Mouse (Mus musculus) embryonic facial prominence, embryonic 12.5 days (tissue): ENCODE measurements around the gene Rrad. TPM values are rescaled to one million over a fixed set of nuclear protein-coding genes. Genes with fewer than 3 reads are reported as not detected.
A peak's percentile ranks its signal among the peaks of the same experiment; 100 is the strongest.
"Not testable (repeated sequence)": the region's sequence is repeated elsewhere in the genome, so short reads cannot be mapped to it uniquely, and the experiment has no call there.

Source experiments
- ATAC-seq: fragments of 200-750 bp; cut with Nextera tagmentation; 2 replicates; pipeline ENCODE4 v1.8.0; 2017; ENCODE audit not compliant: insufficient number of reproducible peaks, insufficient read depth, low FRiP score, low TSS enrichment
- H3K27ac ChIP-seq: fragments of 300-500 bp; sonication (generic); 2 replicates; pipeline ENCODE4 v1.5.1; 2016; ENCODE audit warnings: mild to moderate bottlenecking
- H3K27me3 ChIP-seq: fragments of 300-500 bp; sonication (generic); 2 replicates; pipeline ENCODE4 v1.6.1; 2016; ENCODE audit warnings: mild to moderate bottlenecking, moderate library complexity
- H3K36me3 ChIP-seq: fragments of 300-500 bp; sonication (generic); 2 replicates; pipeline ENCODE4 v1.6.1; 2016; ENCODE audit warnings: mild to moderate bottlenecking
- H3K4me1 ChIP-seq: fragments of 300-500 bp; sonication (generic); 2 replicates; pipeline ENCODE4 v1.6.1; 2016
- H3K4me2 ChIP-seq: fragments of 300-500 bp; sonication (generic); replicated peaks from 2 replicates; pipeline ENCODE4 v1.6.1; 2016; ENCODE audit warnings: mild to moderate bottlenecking, moderate library complexity
- H3K4me3 ChIP-seq: fragments of 300-500 bp; sonication (generic); 2 replicates; pipeline ENCODE4 v1.5.1; 2016; ENCODE audit warnings: mild to moderate bottlenecking
- H3K9ac ChIP-seq: fragments of 300-500 bp; sonication (generic); 2 replicates; pipeline ENCODE4 v1.6.1; 2016; ENCODE audit warnings: mild to moderate bottlenecking, moderate library complexity
- H3K9me3 ChIP-seq: fragments of 300-500 bp; sonication (generic); 2 replicates; pipeline ENCODE4 v1.6.1; 2016; ENCODE audit warnings: mild to moderate bottlenecking, moderate library complexity
- WGBS: fragments of 180-500 bp; shearing (Covaris S2); methylation state at CpG from one replicate; pipeline ENCODE4 v1.1.7; 2016; 5-methylcytosine and 5-hydroxymethylcytosine counted together
- polyA plus RNA-seq: library from polyadenylated mRNA; unstranded; fragments of >200 nt; fragmentation: Nextera tagmentation; extraction: Ambion mirVana; gene quantifications from 2 replicates; pipeline ENCODE4 v1.2.1, GENCODE M21; 2016

Gene Rrad
- 3.5 and 5.1 TPM in 2 replicates for polyA plus RNA-seq

DNA sequence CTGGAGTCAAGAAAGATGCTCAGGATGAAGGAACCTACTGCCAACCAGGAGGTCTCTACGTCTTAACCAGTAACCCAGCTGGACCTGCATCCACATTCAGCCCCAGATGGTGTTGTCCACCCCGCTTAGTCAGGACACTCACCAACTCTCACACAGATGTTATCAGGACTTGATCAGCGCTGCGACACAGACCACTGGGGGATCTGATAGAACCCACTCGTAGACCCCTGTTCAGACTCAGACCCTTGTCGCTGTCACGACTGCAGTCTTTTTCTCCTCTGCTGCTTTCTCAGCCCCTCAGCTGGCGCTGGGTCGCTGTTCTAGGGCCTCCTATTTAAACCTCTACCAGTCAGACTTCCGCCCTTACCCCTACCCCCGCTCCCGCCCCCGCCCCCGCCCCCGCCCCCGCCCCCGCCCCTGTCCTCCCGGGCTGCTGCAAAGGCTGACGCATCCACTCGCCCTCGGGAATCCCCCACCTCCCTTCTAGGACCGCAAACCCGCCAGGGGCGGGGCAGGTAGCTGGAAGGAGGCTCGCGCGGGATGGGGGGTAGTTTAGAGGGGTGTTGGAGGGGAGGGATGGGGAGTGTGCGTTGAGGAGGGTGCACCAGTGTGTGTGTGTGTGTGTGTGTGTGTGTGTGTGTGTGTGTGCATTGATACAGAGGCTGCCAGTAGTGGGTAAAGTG is at the start of gene Rrad:
Gene Rrad (minus strand): TSS at position 347 of the 683 bp plus-strand sequence.
- under 1% methylated on average over 27 of the region's 28 CpGs for WGBS
- peaks cover 33% of the 10 kb centered on the region for H3K27me3 ChIP-seq
- peaks cover 12% of the 10 kb centered on the region for H3K4me1 ChIP-seq
- H3K27ac ChIP-seq = no peak within 1 kb of the TSS
- H3K4me2 ChIP-seq = peak within 1 kb of the TSS; percentile 66
- no peaks in the 10 kb centered on the region for H3K36me3 ChIP-seq
- ATAC-seq = peak; percentile 65
- no peaks in the 10 kb centered on the region for H3K9me3 ChIP-seq
- H3K4me3 ChIP-seq = peak within 1 kb of the TSS; percentile 37
- H3K9ac ChIP-seq = peak within 1 kb of the TSS; percentile 38

DNA sequence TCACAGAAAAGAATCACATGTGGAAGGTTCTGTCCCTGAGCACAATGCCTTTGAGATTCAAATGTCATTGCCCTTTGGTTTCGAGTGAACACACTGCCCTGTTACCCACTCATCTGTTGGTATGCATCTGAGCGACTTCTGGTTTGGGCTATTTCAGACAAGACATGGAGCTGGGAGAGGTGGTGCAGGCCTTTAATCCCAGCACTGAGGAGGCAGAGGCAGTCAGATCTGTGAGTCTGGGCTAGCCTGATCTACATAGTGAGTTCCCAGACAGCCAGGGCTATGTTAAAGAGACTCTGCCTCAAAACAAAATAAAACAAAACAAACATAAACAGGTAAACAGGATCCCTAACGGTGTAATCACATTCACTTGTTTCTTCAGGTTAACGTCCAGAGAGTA is 24.5 kb upstream of the Rrad start:
- Histone ChIP-seq H3K9ac (no peak overlapping the region), H3K4me3 (no peak overlapping the region), H3K4me1 (no peaks in the 10 kb centered on the region), H3K27ac (no peak overlapping the region), H3K27me3 (no peaks in the 10 kb centered on the region), H3K9me3 (no peaks in the 10 kb centered on the region), H3K36me3 (no peaks in the 10 kb centered on the region), H3K4me2 (no peak overlapping the region)
- 73% methylated on average over 4 of the region's 4 CpGs for WGBS
- ATAC-seq = no peak

DNA sequence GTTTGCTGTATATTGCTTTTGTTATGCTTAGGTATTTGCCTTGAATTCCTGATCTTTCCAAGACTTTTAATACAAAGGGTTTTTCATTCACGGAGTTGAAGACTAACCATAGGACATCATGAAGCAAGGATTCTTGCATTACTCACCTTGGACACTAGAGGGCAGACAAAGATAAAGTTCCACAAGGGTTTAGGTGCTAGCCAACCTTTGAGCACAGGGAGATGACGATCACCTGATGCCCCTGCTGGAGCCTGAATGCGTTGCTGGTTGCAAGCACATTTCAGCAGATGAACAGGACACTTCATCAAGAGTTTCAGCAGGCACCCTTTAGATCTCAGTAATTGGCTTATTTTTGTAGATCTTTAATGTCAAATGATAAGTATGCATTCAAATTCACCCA is 23.9 kb upstream of the Rrad start:
- no peaks in the 10 kb centered on the region for H3K4me1 ChIP-seq
- H3K4me2 ChIP-seq = no peak overlapping the region
- H3K27me3 ChIP-seq = no peaks in the 10 kb centered on the region
- no peak overlapping the region for H3K9ac ChIP-seq
- 6% methylated on average over 3 of the region's 3 CpGs for WGBS
- no peak overlapping the region for H3K27ac ChIP-seq
- no peak overlapping the region for H3K4me3 ChIP-seq
- no peaks in the 10 kb centered on the region for H3K36me3 ChIP-seq
- ATAC-seq = peak; percentile 74
- H3K9me3 ChIP-seq = no peaks in the 10 kb centered on the region

DNA sequence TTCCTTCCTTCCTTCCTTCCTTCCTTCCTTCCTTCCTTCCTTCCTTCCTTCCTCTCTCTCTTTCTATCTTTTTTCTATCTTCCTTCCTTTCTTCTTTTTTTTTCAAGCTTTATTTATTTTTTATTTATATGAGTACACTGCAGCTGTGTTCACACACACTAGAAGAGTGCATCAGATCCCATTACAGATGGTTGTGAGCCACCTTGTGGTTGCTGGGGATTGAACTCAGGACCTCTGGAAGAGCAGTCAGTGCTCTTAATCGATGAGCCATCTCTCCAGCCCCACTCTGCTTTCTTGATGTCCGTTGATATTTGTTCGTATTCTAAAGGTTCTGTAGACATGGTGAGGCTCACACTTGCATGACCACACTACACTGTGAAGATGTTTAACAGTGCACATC is 13.1 kb upstream of the Rrad start:
- not testable (repeated sequence) for H3K9ac ChIP-seq, H3K27me3 ChIP-seq, H3K27ac ChIP-seq, H3K9me3 ChIP-seq, H3K4me2 ChIP-seq, ATAC-seq, H3K4me3 ChIP-seq, H3K36me3 ChIP-seq
- H3K4me1 ChIP-seq = peaks cover 10% of the 10 kb centered on the region
- WGBS = 72% methylated on average over 3 of the region's 3 CpGs

DNA sequence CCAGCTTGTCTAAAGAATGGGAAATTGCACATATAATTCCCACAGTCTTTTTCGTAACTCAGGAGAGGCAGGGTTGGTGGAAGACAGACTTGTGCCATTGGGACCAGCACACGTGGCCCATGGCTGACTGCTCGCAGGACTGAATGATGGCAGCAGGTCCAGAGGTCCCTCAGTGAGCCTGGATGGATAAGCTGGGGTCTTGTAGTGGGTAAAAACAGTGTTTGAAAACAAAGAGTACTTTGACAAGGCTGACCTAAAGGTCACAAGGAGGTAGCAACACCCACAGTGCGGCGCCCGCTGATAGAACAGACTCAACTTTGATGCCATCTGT is 11.2 kb upstream of the Rrad start:
- H3K4me1 ChIP-seq = peaks cover 10% of the 10 kb centered on the region
- ATAC-seq = no peak
- peak overlapping the region; percentile 90 for H3K4me2 ChIP-seq
- H3K9ac ChIP-seq = peak overlapping the region; percentile 89
- H3K9me3 ChIP-seq = no peaks in the 10 kb centered on the region
- H3K27ac ChIP-seq = no peak overlapping the region
- no peaks in the 10 kb centered on the region for H3K27me3 ChIP-seq
- peak overlapping the region; percentile 83 for H3K4me3 ChIP-seq
- 67% methylated on average over 6 of the region's 6 CpGs for WGBS
- H3K36me3 ChIP-seq = 0 out of 2 replicates have a peak, but pooled peaks cover 9% of the 10 kb centered on the region

DNA sequence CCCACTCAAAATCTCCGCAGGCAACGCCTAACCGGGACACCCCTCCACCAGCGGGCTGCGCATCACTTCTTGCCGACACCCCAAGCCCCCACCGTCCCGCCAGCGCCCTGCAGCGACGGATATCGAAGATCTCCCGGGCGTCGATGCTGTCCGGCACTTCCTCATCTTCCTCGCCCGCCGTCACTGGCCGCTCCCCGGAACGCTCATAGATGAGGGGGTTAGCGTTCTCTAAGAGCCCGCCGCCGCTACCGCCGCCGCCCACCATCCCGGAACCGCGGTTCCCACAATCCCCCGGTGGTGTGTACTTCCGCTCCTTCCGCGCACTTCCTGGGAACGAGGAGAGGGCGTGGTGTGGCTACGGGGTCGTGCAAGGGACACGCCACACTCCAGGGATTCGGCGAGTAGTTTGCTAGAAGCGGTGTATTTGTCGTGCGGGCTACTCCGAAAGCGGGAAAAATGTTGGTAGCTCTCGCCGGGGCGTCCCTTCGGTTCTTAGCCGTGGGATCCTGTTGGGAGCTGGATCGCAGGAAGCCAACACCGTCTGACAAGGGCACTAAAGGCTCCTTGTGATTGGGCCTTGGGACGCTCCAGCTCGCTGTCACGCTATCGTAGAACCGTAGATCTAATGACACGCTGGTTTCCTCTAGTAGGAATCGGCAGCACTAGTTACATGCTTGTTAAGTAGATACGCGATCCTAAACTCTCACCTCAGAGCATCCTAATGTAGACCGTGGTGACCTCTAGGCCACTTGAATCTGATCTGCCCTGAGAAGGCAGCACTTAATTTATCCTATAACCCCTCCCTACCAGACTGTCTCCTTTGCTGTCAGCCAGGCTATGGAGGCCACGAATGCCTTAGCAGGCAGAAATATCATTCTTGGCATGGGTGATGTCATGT is 10.5 kb upstream of the Rrad start, which contains the start of gene Ciao2b:
Gene Ciao2b (minus strand): TSS at position 540 of the 898 bp plus-strand sequence.
- Histone ChIP-seq H3K9me3 (no peaks in the 10 kb centered on the region), H3K27ac (no peak within 1 kb of the TSS), H3K27me3 (no peaks in the 10 kb centered on the region), H3K4me2 (peak within 1 kb of the TSS; percentile 90), H3K36me3 (0 out of 2 replicates have a peak, but pooled peaks cover 9% of the 10 kb centered on the region), H3K4me3 (peak within 1 kb of the TSS; percentile 83), H3K4me1 (peaks cover 10% of the 10 kb centered on the region), H3K9ac (peak within 1 kb of the TSS; percentile 89)
- peak; percentile 88 for ATAC-seq
- under 1% methylated on average over 66 of the region's 66 CpGs for WGBS

DNA sequence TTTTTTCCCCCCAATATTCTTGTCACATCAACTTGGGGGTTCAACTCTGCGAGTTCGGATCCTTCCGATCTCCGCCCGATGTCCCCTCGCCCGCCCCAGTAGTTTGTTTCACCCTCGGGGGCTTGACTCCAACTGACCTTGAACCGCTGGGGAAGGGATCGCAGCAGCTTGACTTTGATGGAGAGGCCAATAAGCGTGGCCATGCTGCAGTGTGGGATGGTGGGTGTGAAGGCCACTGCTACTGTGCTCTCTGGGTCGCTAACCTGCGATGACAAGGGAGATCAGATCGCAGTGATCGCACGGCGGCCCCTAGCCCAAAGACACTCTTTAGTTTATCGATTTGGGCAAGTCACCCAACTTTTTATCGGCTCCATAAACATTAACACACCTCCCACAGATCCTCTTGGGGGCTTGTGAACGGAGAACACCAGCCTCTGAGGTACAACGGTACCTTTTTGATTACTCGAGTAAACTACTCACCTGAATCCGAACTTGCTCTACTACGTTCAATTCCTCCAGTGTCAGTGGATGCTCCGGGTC is 9.8 kb upstream of the Rrad start:
- Histone ChIP-seq H3K27me3 (no peaks in the 10 kb centered on the region), H3K4me2 (peak overlapping the region; percentile 90), H3K4me1 (peaks cover 10% of the 10 kb centered on the region), H3K4me3 (peak overlapping the region; percentile 83), H3K36me3 (0 out of 2 replicates have a peak, but pooled peaks cover 9% of the 10 kb centered on the region), H3K9me3 (no peaks in the 10 kb centered on the region), H3K9ac (peak overlapping the region; percentile 89), H3K27ac (no peak overlapping the region)
- WGBS = 12% methylated on average over 25 of the region's 25 CpGs
- ATAC-seq = no peak

DNA sequence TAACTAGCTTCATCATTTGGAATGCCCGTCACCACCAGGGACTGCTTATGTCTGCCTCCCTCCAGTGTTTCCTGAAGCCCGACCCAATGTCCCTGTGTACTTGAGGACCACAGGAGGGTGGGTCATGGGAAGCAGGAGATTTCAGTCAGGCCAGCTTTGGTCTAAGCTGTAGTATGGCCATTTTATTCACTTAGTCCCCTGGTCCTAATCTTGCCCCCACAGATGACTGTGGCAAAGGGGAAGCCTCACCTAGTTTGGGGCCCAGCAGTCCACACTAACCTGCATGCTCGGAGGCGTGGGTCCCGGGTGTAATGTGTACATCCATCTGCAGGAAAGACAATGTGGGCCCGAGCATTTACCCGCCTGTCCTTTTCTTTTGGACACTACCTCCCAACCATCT is 9.1 kb upstream of the Rrad start:
- Histone ChIP-seq H3K4me2 (peak overlapping the region; percentile 90), H3K27ac (no peak overlapping the region), H3K27me3 (no peaks in the 10 kb centered on the region), H3K4me1 (peaks cover 10% of the 10 kb centered on the region), H3K4me3 (peak overlapping the region; percentile 83), H3K9ac (peak overlapping the region; percentile 89), H3K9me3 (no peaks in the 10 kb centered on the region), H3K36me3 (0 out of 2 replicates have a peak, but pooled peaks cover 9% of the 10 kb centered on the region)
- 84% methylated on average over 7 of the region's 7 CpGs for WGBS
- ATAC-seq = no peak

DNA sequence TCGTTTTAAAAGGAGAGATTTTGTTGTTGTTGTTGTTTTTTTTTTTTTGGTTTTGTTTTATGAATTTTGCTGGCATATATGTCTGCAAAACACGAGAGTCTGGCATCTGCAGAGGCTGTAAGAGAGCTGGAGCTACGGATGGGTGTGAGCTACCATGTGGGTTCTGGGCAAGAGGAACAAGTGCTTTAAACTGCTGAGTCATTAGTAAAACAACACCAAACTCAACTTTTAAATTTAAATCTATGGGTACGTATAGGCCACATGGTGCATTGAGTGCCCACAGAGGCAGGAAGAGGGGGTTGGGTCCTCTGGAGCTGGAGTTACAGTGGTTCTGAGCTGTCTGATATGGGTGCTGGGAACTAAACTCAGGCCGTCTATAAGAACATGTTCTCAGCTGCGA is 6.9 kb upstream of the Rrad start:
- Histone ChIP-seq H3K4me1 (peaks cover 10% of the 10 kb centered on the region), H3K9ac (no peak overlapping the region), H3K4me2 (no peak overlapping the region), H3K4me3 (no peak overlapping the region), H3K27me3 (no peaks in the 10 kb centered on the region), H3K9me3 (no peaks in the 10 kb centered on the region), H3K27ac (no peak overlapping the region), H3K36me3 (0 out of 2 replicates have a peak, but pooled peaks cover 9% of the 10 kb centered on the region)
- ATAC-seq = no peak
- 92% methylated on average over 6 of the region's 6 CpGs for WGBS

DNA sequence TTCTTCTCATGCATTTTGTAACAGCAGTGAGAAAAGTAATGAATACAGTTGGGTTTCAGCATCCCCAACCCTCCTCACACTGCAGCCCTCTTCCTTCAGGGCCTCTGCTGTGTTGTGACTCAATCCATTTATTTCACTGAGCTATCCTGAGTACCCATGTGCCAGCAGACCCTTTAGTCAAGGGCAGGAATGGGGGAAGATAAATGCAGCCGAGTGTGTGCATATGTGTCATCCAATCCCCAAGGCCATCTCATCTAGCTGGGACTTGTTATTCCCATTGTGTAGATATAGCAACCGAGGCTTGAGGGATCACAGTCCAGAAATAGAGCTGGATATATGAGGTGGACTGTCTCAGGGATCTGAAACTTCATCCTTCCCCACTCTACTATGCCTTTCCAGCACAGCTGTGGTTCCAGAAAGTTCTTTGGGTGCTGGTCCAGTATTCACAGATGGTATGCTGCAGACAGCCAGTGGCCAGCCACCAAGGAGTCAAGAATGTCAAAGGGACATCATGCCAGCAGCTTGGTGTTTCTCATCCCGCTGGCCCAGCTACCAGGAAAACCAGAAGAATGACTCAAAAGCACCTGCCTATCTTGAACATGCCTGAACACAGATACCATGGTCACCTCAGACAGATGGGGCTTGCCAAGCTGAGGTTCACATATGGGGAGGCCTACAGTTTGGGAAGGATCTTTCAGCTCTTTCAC is 4.0 kb upstream of the Rrad start:
- ATAC-seq = no peak
- H3K4me2 ChIP-seq = no peak overlapping the region
- no peak overlapping the region for H3K9ac ChIP-seq
- 86% methylated on average over 3 of the region's 3 CpGs for WGBS
- H3K27ac ChIP-seq = no peak overlapping the region
- H3K27me3 ChIP-seq = peaks cover 14% of the 10 kb centered on the region
- no peak overlapping the region for H3K4me3 ChIP-seq
- peaks cover 12% of the 10 kb centered on the region for H3K4me1 ChIP-seq
- H3K9me3 ChIP-seq = no peaks in the 10 kb centered on the region
- 0 out of 2 replicates have a peak, but pooled peaks cover 9% of the 10 kb centered on the region for H3K36me3 ChIP-seq

DNA sequence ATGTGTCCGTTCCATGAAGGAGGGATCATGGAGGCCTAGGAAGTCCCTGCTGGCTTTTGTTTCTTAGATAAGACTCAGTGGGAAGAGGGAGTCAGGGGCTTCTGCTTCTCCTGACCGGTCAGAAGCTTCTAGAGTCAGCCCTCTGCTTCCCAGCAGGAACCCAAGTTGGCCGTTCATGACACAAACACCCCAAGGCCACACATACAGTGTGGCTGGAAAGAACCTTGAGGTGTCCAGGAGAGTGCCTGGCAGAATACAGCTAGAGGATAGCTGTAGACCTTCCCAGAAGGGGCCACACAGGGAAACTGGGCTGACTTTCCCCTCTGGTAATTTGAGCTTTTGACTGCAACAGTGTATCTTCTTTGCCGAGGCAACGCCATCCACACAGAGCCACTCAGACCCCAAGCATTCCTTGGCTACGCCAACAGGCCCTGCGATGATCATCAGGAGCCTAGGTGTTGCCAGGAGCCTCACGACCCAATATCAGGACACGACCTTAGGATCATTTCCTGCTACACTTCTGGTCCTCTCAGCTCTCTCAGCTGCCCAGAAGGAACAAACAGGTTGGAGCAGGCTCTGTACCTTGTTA is 2.1 kb upstream of the Rrad start:
- 62% methylated on average over 9 of the region's 9 CpGs for WGBS
- Histone ChIP-seq H3K36me3 (no peaks in the 10 kb centered on the region), H3K4me2 (no peak overlapping the region), H3K27ac (no peak overlapping the region), H3K9ac (no peak overlapping the region), H3K4me3 (no peak overlapping the region), H3K4me1 (peaks cover 12% of the 10 kb centered on the region), H3K9me3 (no peaks in the 10 kb centered on the region), H3K27me3 (peaks cover 28% of the 10 kb centered on the region)
- no peak for ATAC-seq
